Mouse (Mus musculus): ENCODE data around the gene Mmp25.

Mmp25 gene

GRCm38 (mm10) chr17:23665511-23665910, 20.4 kb upstream of the Mmp25 start:
- in situ Hi-C loops (cut with MboI; ENCODE audit: low sequenced_read_pairs) = no loop called here

GRCm38 (mm10) chr17:23664556-23665021, 19.5 kb upstream of the Mmp25 start:
- in situ Hi-C loops (cut with MboI; ENCODE audit: low sequenced_read_pairs) = no loop called here

- in situ Hi-C loops (cut with MboI; ENCODE audit: low sequenced_read_pairs) = no loop called here
These were observed 16.4 kb upstream of the Mmp25 start for GRCm38 (mm10) chr17:23661526-23661925.

- in situ Hi-C loops (cut with MboI; ENCODE audit: low sequenced_read_pairs) = no loop called here
These were observed 15.8 kb upstream of the Mmp25 start for GRCm38 (mm10) chr17:23660876-23661200.

GRCm38 (mm10) chr17:23660117-23660875, 15.2 kb upstream of the Mmp25 start, which contains the start of gene Bicdl2:
Gene Bicdl2 (plus strand): TSS chr17:23660506.
- in situ Hi-C loops (cut with MboI; ENCODE audit: low sequenced_read_pairs) = no loop called here

GRCm38 (mm10) chr17:23658450-23658849, 13.4 kb upstream of the Mmp25 start:
- in situ Hi-C loops (cut with MboI; ENCODE audit: low sequenced_read_pairs) = no loop called here

- in situ Hi-C loops (cut with MboI; ENCODE audit: low sequenced_read_pairs) = no loop called here
These were observed 9.3 kb upstream of the Mmp25 start for GRCm38 (mm10) chr17:23654410-23654809.

- in situ Hi-C loops (cut with MboI; ENCODE audit: low sequenced_read_pairs) = no loop called here
These were observed 8.9 kb upstream of the Mmp25 start for GRCm38 (mm10) chr17:23654001-23654400.

GRCm38 (mm10) chr17:23653324-23653723, 8.2 kb upstream of the Mmp25 start:
- in situ Hi-C loops (cut with MboI; ENCODE audit: low sequenced_read_pairs) = no loop called here

GRCm38 (mm10) chr17:23651363-23651762, 6.3 kb upstream of the Mmp25 start:
- in situ Hi-C loops (cut with MboI; ENCODE audit: low sequenced_read_pairs) = no loop called here

- in situ Hi-C loops (cut with MboI; ENCODE audit: low sequenced_read_pairs) = no loop called here
These were observed 817 bp upstream of the Mmp25 start for GRCm38 (mm10) chr17:23645894-23646293.

- in situ Hi-C loops (cut with MboI; ENCODE audit: low sequenced_read_pairs) = no loop called here
These were observed 13.8 kb downstream of the Mmp25 start for GRCm38 (mm10) chr17:23631241-23631640.

GRCm38 (mm10) chr17:23630195-23631020, 14.7 kb downstream of the Mmp25 start:
- in situ Hi-C loops (cut with MboI; ENCODE audit: low sequenced_read_pairs) = no loop called here

GRCm38 (mm10) chr17:23627813-23628212, 17.3 kb downstream of the Mmp25 start:
- in situ Hi-C loops (cut with MboI; ENCODE audit: low sequenced_read_pairs) = no loop called here

- in situ Hi-C loops (cut with MboI; ENCODE audit: low sequenced_read_pairs) = no loop called here
These were observed 24.7 kb downstream of the Mmp25 start for GRCm38 (mm10) chr17:23620351-23620750.

- in situ Hi-C loops (cut with MboI; ENCODE audit: low sequenced_read_pairs) = no loop called here
These were observed 28.0 kb downstream of the Mmp25 start for GRCm38 (mm10) chr17:23617087-23617486.

- in situ Hi-C loops (cut with MboI; ENCODE audit: low sequenced_read_pairs) = no loop called here
These were observed 34.7 kb downstream of the Mmp25 start for GRCm38 (mm10) chr17:23610361-23610800.

- in situ Hi-C loops (cut with MboI; ENCODE audit: low sequenced_read_pairs) = no loop called here
These were observed 35.5 kb downstream of the Mmp25 start for GRCm38 (mm10) chr17:23609612-23610011.

GRCm38 (mm10) chr17:23605220-23605619, 39.9 kb downstream of the Mmp25 start:
- in situ Hi-C loops (cut with MboI; ENCODE audit: low sequenced_read_pairs) = no loop called here

GRCm38 (mm10) chr17:23604394-23604793, 40.7 kb downstream of the Mmp25 start:
- in situ Hi-C loops (cut with MboI; ENCODE audit: low sequenced_read_pairs) = loop anchor here (5.0 kb wide), 1 partner anchor 37 kb away; no protein-coding TSS in a partner anchor

- in situ Hi-C loops (cut with MboI; ENCODE audit: low sequenced_read_pairs) = loop anchor here (5.0 kb wide), 1 partner anchor 36 kb away; no protein-coding TSS in a partner anchor
These were observed 41.5 kb downstream of the Mmp25 start for GRCm38 (mm10) chr17:23603542-23603941.

GRCm38 (mm10) chr17:23603077-23603476, 42.0 kb downstream of the Mmp25 start:
- in situ Hi-C loops (cut with MboI; ENCODE audit: low sequenced_read_pairs) = loop anchor here (5.0 kb wide), 1 partner anchor 36 kb away; no protein-coding TSS in a partner anchor

Data from CH12F3 (cell line).